Mouse (Mus musculus) cerebellum, adult 8-10 months (tissue): ENCODE data around the gene Hist1h2ac.
"Not testable (repeated sequence)": the region's sequence is repeated elsewhere in the genome, so short reads cannot be mapped to it uniquely, and the experiment has no call there.

Experiments used
- DNase-seq: peaks from one replicate; pipeline ENCODE4 v3.0.0; 2022

Hist1h2ac gene

GRCm38 (mm10) chr13:23683755-23684281 lies at the start of gene Hist1h2ac, which contains the start of gene Hist1h2bc:
Gene Hist1h2ac, minus strand, starts transcription at chr13:23683948.
Gene Hist1h2bc, plus strand, starts transcription at chr13:23684199.
- DNase-seq, result peak; percentile 75

DNA sequence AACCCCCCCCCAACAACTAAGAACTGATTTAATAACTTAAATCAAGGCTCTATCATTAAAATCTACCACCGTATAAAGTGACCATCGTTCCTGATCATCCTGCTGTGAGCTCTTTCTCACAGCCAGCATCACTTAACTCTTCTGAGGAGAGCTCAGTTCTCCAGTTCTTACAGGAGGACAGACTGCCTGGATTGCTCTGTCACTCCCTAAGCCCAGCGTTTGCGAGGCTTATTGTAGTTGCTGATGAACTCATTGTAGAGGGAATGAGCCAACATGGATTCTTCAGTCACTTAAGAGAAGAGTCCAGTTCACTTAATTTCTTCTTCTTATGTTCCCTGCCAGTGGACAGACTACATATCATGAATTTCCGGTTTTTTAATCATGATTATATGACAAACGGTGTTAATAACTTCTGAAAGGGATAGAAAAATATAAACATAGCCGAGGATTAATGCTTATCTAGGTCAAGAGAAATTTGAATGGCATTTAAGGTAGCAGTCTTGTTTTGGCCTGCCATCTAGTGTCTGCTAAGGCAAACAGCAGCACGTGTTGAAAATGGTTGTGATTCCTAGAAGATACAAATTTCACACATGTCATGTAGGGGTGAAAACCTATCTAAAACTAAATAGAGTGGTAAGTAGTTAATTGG lies 48.5 kb upstream of the Hist1h2ac start:
- no peak for DNase-seq

DNA sequence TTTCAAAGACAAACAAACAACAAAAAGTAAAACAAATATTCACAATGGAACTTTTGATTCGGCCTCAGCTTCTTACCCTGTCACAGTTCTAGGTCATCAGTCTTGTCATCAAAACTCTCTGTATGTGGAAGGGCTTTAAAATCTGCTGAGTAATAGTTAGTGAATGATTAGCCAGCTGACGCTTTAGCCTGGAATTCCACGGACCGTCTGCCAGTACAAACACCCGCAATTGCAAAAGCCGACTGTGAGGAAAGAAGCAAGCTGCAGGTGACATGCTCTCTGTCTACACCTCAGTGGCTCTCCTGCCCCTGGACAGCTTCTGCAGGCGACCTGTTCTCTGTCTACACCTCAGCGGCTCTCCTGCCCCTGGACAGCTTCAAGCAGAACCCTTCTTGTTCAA lies 46.7 kb upstream of the Hist1h2ac start:
- DNase-seq, result no peak

- no peak for DNase-seq
These were observed 46.0 kb upstream of the Hist1h2ac start for GRCm38 (mm10) chr13:23729706-23730105.

DNA sequence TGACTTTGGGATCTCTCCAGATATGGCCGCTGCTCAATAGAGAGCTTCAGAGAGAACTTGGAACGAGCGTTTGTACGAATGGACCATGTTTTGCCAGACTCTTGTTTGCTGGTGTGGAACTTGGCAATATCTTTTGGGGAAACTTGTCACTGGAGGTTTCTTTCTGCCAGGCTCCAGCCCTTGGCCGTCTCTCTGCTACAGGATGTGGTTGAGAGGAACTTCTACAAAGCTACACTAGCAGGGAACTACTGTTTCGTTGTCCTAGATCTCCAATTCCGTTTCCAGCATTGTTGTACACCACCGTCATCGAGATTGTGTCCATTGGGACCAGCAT lies 45.4 kb upstream of the Hist1h2ac start:
- no peak for DNase-seq

GRCm38 (mm10) chr13:23728472-23729191 lies 44.9 kb upstream of the Hist1h2ac start:
- no peak for DNase-seq

DNA sequence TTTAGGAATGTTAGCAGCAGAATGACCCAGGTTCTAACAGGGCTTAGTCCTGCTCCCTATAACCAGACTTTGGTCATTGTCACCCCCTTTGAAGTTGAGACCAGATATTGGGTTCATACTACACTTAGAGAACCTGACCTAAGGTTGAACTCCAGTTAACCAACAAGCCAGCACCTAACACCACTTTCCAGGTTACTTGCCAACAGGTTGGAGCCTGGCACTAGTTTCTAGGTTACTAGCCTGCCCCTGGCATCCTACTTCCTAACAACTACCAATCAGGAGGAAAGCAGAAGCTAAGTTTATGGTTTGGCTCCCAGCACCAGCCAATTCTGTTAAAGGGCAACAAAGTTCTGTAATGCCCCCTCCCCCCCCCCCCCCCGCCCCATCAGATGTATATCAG lies 41.5 kb upstream of the Hist1h2ac start:
- no peak for DNase-seq

DNA sequence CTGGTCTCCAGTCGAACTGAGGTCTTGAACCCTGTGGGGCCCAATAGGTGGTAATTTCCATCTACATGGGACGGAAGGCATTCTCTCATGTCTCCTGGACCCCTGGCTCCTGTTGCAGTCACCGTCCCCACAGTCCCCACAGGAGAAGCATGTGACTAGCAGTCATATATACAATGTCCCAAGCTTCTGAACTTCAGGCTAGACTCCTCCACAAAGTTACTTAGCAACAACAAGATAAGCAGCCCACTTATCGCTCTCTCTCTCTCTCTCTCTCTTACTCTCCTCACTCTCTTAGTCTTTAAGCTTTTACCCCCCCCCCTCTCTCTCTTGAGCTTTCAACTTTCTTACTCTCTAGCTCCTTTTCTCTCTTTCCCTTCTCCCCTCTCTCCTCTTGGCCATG lies 40.5 kb upstream of the Hist1h2ac start:
- no peak for DNase-seq

DNA sequence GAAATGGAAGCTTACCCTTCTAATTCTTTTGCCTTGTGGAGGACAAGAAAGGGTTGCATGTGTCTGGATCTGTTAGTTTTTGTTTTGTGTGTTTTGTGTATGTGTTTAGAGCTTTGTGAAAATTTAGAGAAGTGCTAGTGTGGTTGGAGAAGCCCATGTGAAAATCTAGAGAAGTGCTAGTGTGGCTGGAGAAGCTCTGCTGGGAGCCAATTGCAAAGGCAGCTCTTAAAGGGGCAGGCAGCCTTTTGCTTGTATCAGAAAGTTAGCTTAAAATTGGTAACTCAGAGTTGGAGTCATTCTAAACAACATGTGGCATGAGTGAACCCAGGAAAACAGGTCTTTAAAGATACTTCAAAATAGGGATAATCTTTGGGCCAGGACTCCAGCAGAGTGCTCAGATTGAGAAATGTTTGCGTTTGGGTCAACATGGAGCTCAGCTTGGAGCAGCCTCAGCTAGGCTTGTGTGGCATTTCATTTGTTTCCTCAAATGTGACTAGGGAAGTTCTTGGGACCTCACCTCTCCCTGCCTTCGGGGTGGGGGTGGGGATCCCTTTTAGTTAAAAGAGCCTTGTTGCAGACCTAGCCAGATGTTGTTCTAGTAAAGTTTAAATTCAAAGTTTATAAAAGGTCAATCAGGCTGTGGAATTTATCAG lies 34.0 kb upstream of the Hist1h2ac start:
- DNase-seq, result not testable (repeated sequence)

- no peak for DNase-seq
These were observed 33.4 kb upstream of the Hist1h2ac start for GRCm38 (mm10) chr13:23717176-23717575.

DNA sequence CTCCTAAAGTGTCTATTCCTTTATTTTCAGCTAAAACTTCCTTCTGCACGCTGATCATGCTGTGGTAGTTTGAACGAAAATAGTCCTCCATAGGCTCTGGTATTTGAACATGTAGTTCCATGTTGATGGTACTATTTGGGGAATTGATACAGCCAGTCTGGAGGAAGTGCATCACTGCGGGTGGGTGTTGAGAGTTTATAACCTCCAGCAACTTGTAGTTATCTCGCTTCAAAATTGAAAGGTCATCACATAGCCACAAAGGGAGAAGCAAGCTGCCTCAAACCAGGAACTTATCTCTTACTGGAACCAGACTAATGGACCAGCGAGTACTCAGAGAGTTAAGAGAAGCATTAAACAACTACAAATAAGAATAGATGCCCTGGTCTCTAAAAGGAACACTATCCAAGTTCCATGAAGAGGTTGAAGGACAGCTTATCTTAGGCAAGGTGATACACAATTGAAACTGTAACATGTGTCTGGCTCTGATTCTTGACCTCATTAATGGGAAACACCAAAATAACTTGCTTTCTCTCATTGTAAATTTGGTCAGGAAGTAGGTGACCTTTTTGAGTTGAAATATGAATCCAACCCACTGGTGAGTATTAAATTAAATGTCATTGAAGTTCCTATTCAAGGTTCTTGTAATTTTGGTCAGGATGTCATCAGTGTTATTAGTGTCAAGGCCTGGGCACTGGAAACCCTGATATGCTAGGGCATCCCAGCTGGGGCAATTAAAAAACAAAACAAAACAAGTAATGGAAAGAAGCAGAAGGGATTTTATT lies 32.7 kb upstream of the Hist1h2ac start:
- DNase-seq, result no peak

DNA sequence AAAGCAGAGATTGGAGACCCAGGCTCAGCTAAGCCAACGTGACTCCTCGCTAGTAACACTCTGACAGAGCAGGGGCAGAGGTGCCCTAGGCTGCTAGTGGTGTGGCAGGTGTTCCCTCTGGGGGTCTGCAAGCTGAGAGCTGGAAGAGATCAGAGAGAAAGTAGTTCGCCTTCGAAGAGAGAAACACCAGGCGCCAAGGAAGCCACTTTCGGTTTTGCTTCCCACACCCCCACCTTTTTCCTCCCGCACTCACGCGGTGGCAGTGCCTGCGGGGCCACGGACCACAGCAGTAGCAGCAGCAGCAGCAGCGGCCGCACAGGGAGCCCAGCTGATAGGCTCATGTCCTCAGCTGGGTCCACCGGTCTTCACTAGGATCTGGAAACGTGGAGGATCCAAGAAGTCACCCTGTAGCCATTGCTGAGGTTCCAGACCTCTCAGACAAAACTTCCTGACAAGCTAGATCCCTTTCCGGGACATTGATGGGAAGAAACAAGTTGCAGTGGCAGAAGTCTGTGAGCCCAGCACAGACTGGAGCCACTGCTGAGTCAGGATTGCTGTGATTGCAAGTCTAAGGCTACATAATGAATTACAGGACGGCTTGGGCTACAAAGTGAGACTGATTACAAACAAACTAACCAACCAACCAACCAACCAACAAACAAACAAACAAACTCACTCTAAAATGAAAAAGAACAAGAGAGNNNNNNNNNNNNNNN lies 26.8 kb upstream of the Hist1h2ac start, which contains the start of gene Hfe:
TSS of gene Hfe (minus strand) at position 481 of the 716 bp plus-strand sequence.
- DNase-seq, result no peak

GRCm38 (mm10) chr13:23709714-23710373 lies 26.1 kb upstream of the Hist1h2ac start:
- DNase-seq, result no peak

DNA sequence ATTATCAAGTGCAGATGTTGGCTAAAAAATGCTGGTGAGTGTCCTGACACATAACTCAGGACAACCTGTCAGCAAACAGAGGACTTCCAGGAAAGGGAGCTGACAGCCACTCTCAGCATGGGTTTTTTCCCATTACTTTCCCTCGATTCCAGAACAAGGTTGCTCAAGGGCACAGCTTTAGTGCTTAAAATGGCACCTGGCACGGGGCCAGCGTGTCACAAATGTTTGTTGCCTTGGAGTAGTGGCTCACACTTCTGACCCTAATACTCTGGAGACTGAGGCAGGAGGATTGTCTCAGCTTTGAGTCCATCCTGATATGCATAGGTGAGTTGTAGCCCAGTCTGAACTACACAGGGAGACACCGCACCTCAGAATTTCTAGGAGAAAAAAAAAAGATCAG lies 24.9 kb upstream of the Hist1h2ac start:
- DNase-seq, result no peak

DNA sequence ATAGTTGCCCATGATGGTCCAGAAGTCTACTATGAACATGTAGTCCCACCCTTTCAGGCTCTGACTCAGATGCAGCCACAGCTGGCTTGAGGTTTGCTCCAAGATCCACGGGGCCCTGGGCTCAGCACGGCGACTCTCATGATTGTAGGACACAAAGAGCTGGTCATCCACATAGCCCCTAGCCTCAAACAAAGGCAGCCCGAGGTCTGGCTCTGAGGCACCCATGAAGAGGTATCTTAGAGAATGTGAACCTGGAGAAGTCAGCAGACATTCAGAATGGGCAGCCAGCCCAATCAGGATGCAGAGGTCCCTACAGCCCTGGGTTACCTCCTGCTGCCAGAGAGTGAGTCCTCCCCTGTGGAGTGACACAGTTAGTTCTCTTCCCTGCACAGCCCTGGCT lies 24.3 kb upstream of the Hist1h2ac start:
- no peak for DNase-seq

DNA sequence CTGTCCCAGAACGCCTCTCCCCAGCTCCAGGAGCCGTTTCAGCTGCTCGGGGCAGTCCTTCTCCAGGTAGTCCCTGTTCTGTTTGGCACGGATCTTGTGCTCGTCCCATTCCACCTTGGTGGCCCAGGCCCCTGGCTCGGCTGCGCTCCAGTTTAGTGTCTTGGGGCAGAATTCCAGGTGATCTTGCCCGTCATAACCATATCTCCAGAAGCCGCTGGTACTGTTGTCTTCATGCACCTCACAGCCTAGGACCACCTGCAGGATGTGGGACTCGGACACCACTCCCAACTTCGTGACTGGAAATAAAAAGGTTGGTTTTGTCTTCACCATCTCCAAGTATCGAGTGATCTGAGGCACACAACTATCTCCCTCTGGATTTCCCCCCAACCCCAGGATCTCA lies 23.0 kb upstream of the Hist1h2ac start:
- no peak for DNase-seq

GRCm38 (mm10) chr13:23705751-23706356 lies 22.1 kb upstream of the Hist1h2ac start:
- DNase-seq, result no peak

DNA sequence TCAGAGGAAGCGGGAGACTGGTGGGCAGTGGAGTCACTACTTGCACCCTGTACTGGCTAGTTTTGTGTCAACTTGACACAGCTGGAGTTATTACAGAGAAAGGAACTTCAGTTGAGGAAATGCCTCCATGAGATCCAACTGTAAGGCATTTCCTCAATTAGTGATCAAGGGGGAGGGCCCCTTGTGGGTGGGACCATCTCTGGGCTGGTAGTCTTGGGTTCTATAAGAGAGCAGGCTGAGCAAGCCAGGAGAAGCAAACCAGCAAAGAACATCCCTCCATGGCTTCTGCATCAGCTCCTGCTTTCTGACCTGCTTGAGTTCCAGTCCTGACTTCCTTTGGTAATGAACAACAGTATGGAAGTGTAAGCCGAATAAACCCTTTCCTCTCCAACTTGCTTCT lies 19.1 kb upstream of the Hist1h2ac start:
- DNase-seq, result not testable (repeated sequence)

GRCm38 (mm10) chr13:23702220-23702619 lies 18.5 kb upstream of the Hist1h2ac start:
- DNase-seq, result no peak

- DNase-seq, result peak; percentile 64
These were observed 17.2 kb upstream of the Hist1h2ac start for GRCm38 (mm10) chr13:23700786-23701520.

- no peak for DNase-seq
These were observed 16.0 kb upstream of the Hist1h2ac start for GRCm38 (mm10) chr13:23699767-23700166.
